Mouse (Mus musculus) right cerebral cortex, postnatal 10 days (tissue): ENCODE measurements at regions not wholly inside any gene's neighbourhood (a gene's known extent, or its start where the extent isn't known, plus 50 kb on each side); places are given as distances from the start of the nearest gene placed in this dataset.

ENCODE experiments used
- DNase-seq, 2 experiments: peaks; one replicate each; pipeline ENCODE4 v3.0.0; 2021; ENCODE audit warnings: low spot score in 2 of 2

DNA sequence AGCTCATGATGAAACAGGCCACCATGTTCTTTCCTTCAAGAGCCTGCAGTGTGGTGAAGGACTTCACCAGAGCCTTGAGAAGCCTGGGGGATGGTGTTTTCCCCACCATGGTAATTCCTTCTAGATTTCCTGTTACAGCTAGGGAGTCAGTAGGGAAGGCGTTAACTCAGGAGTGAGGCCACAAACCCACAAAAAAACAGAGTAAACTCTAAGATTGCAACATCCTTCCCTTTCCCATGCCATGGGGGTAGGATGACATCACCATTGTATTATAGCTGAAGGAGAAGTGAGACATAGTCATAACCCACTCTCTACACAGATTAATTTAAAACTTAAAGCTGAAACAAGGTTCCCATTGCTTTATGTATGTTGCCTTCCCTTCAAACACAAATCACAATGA, 218.7 kb upstream of the F930015N05Rik start:
- no peak for DNase-seq

DNA sequence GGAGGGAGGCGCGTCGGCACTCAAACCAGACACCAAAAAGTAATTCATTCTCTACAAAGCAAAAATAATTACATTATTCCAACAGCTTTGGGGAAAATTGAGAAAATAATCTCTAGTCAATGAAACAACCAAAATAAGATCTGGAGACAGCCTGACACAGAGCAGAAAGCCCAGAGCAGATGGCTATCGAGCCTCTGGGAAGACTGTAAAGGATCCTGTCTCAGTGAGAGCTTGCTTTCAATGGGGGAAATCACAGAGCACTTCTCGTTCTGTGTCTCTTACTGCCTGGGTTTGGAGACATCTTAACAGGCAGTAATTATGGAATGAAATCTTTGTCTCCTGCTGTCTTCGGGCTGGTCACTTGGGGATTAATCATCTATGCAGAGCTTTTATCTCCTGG, 226.7 kb upstream of the F930015N05Rik start:
- no peak for DNase-seq

DNA sequence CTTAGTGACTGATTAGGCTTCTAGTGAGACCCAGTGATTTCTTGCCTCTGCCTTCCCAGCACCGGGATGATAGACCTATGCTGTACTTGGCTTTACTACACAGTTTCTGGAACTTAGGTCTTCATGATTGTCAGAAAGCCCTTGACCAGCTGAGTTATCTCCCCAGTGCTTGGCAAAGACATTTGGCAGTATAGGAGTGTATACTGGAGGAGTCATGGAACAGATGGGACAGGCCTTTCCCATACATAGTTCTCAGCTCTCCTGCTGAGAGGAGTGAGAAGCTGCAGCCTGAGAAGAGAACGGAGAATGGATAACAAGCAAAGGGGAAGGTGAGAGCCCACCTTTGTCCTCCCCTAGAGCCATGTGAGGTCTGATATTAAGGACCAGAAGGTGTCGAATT, 230.6 kb upstream of the F930015N05Rik start:
- DNase-seq = no peak

DNA sequence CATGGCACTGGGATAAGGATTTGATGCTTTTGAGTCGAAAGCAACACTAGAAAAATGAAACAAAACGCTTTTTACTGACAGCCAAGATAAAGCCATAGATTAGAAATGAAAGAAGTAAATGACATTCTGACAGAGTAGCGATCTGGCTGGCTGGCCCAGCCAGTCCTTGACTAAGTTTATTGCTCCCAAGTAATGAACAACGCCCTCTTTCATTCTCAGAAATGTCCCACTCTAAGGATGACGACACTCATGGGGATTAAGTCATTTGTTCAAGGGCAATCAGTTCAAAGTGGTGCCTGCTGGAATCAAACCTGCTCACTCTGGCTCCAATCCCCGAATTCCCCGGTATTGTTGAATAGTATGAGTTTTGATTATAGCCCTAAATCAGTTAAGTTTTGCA, 231.1 kb upstream of the F930015N05Rik start:
- no peak for DNase-seq

DNA sequence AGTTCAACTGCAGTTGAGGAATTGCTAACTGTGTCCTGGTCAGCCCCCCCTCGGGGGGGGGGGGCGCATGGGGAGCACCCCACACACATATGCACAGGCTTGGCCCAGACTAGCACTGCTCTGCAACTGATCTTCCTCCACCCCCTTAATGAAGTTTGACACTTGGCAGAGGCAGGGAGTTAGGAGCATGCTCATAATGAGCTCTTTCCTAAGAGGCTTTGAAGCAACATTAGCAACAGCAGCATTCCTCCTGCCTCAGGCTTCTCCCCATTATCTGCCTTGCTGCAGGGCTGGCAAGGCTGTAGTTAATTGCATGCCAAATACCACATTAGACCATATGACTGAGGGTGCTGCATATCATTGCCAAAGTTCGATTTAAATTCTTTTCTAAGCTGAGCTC, 235.4 kb upstream of the F930015N05Rik start:
- no peak for DNase-seq

DNA sequence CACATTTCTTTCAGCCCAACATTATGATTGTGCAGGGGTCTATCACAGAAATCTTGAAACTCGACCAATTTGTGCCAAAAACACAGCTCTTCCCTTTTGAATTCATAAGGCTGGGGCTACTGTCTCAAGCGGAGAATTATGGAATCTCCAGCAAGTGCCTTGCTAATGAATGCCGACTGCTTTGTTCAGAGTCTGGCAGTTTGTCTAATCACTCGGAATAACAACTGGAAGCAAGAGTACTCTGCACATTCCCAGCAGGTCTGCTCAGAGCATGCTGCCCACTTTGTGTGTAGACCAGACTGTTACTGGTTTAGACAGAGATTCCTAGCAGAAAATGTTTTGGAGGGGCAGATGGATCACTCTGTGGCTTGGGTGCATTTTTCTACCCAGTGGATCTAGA, 237.1 kb upstream of the F930015N05Rik start:
- no peak for DNase-seq

DNA sequence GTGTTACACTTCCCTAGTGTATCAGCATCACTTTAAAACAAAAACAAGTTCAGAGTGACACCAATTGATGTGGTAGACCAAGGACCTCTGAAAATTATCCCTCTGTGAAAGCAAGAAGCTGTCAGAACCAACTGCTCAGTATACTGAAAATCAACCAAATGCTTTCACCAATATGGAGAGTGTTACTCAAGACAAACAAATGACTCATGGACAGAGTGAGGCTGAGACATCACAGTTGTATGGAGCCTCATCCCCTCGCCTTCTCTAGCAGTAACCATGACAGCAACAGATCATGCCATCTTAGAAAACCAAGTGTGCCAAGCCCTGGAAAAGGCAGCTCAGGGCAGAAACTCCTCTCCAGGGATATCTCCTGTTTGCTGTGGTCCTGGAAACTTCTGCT, 267.3 kb upstream of the F930015N05Rik start:
- no peak for DNase-seq

DNA sequence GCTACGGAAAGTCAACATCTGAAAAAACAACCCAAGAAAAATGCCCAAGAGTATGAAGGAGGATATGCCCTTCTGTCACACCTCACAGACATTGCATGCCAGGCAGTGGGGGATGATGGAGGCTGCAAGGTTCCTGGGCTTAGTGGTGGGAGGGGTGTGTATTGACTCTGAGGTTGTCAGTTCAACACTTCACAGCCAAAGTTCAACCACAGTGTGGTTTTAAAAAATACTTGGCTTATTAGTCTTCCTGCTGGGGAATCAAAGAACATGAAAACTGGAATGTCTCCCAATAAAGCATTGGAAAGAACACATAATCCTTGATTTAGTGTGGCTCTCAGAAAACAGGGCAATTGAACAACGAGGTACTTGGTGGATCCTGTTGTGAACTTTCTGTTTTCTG, 267.0 kb upstream of the Elac2 start:
- no peak for DNase-seq

DNA sequence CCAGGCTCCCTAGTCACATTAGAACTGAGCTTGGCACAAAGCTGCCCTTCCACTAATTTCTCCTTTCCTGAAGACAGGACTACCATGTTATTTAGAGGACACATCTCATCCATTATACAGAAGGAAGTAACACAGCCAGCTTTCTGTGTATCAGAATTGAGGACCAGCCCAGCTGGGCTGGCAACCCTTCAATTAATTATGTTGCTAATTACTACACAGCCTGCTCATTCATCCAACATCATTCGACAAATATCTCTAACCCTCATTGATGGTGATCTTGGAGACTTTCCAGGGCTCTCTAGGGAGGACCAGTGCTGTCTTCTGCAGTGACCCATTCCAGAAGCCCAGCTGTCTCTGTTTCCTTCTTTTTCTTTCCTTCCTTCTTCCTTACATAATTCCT, 263.7 kb upstream of the Elac2 start:
- peak; percentile 34 to 48 for DNase-seq

DNA sequence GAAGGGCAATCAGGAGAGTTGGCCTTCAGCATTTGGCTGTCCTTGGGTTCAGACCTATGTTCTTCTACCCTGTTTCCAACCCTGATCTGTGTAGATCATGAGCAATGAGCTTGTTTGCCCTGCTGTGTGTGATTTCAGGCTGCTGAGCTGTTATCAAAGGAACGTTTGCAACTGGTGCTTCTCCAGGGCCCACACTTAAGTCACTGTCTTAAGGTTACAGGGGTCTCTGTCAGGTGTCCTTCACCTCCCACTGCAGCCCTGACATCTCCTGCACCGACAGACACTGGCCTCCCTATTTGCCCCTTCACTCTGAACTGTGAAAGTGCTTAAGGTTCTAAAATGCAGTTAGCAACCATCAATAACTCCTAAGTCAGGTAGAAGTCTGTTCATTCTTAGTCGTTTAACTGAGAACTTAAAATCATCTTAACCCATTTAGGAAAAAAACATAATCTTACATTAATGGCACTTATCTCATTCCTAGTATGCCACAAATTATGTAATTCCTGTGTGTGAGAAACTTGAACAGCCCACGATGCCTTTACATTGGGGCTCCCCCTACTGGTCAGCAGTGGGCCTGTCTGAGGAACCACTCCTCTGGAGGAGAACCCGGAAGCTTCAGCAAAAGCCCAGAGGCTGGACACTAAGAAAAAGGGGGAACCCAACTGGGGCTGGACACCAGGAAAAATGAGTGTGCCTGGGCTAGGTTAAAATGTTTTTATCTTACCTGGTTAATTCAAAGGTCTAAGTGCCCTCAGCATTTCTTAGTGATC, 260.3 kb upstream of the Elac2 start:
- DNase-seq = peak; percentile 76 to 88

DNA sequence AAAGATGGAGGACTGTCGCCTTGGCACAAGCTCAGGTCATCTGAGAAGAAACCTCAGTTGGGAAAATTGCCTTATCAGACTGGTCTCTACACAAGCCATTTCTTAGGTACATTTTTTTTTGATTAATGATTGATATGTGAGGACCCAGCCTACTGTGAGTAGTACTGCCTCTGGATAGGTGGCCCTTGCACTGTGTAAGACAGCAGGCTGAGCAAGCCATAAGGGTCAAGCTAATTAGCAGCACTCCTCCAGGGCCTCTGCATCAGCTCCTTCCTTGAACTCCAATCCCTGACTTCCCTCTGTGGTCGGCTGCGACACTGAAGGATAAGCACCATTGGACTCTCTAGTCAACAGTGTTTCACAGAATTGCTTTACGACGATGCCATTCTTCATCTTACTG, 252.6 kb upstream of the Elac2 start:
- no peak for DNase-seq

DNA sequence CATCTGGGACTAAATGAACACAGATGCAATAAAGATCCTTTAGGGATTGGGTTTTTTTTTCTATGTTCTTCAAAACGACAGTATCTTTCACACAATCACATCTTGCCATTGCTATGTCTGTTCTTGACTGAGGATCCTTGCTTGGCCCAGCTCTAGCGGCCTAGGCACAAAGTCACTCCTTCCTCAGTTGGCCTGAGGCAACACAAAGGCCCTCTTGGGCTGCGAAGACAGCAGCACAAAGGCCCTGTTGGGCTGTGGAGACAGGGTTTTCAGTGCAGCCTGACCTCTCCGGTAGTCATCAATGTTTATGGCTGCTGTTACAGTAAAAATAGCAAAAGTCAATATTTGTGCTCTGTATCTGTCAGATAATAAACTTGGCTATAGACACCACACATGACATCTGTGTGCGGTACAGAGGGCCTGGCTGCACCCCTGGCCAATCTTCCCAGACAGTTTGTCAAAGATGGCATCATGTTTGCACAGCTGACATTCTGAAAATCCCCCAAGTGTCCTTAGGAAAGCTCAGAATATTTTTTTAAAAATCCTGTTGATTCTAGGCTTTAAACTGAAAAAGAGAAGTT, 250.9 kb upstream of the Elac2 start:
- DNase-seq = no peak

DNA sequence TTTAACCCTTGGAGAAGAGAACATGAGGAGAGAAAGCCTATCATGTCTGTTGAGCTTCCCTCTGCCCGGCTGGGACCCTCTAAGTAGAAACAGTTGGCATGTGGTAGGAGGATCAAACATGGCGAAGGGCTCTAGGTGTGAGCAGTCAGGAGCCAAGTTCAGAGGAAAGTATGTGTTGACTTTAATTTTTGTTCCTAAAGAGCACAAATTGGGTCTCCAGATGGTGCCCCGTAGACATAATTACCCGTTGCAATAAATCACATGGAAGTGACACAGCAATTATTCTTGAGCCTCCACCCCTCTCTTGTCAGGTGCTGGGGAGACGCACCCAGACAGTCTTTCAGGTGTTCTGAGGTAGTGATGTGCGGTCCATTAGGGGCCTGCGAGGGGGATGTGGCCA, 239.9 kb upstream of the Elac2 start:
- DNase-seq = no peak

DNA sequence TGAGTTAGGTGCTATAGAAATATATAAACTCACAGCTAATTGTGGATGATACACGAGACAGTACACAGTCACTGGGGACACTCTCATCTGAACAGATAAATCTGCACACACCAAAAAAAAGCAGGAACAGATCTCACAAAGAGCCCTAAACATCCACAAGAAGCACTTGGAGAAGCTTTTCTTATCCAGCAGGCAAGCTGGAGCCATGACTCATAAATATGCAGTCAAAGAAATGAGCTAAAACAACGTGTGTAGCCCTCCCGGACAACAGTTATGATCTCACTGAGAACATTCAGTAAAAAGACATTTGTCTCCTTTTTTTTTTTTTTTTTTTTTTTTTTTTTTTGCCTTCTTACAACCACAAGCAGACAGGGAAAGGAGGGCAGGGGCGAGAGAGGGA, 235.1 kb upstream of the Elac2 start:
- DNase-seq = peak in 1 of 2 experiments; percentile 40

DNA sequence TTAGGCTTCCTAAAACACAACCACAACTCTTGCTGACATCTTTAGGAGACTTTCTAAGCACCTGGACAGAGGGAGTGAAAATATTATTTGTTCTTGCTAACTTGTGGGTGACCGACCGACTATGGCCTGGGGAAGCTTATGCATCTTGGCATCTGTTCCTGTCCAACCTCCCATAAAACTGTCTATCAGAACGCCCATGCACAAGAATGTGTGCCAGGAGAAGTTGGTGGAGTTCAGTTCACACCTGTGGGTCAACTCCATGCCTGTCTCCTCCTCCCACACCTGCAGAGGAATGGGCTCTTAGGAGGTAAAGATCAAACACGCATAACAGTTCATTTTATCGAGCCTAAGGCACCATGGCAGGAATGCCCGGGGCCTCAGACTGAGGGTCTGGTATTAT, 232.7 kb upstream of the Elac2 start:
- no peak for DNase-seq

DNA sequence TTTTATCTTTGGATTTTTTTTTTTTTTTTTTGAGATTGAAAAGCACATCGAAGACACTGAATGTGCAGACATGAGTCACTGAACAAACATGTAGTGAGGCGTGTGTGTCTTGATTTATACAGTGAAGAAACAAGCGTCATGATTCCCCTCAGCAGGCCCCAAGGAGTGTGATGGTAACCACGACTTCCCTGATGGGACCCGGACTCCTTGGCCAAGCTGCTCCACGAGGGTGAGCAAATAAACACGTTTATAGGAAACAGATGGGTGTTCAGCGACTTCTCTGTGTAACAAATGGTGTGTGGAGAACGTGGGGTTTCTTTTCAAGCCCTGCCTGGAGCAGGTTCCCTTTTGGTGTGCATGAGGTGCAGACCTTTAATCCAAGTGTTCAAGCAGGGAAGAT, 228.9 kb upstream of the Elac2 start:
- DNase-seq = no peak

DNA sequence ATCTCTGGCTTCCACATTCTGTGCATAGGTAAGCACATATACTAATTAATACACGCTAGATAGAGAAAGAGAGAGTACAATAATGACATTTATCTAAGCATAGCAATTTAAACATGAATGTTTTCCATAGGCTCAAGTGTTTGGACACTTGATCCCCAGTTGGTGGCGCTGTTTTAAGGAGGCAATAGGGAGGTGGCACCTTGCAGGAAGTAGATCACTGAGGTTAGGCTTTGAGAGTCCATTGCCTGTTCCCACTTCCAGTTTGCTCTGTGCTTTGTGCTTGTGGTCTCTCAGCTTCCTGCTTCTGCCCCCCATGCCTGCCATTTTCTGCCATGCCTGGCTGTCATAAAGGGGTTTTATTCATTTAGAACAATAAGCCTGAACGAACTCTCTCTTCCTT, 226.5 kb upstream of the Elac2 start:
- DNase-seq = no peak

DNA sequence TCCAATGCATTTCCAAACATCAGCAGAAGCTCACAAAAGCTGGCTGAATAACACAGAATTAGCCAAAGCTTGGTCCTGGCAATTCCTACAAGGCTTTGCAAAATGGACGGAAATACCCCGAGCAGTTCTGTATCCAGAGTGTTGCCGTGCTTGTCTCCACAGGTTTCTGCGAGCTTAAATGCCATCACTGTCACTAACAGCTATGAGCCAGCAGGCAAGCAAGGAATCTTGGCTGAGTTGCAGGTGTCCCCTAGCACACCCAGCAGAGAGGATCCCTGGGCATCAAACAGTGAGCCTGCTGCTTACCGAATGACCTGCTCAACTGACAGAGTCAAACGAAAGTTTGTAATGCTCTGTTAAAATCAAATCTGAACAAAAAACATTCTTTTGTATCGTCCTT, 226.0 kb upstream of the Elac2 start:
- peak; percentile 34 to 44 for DNase-seq

DNA sequence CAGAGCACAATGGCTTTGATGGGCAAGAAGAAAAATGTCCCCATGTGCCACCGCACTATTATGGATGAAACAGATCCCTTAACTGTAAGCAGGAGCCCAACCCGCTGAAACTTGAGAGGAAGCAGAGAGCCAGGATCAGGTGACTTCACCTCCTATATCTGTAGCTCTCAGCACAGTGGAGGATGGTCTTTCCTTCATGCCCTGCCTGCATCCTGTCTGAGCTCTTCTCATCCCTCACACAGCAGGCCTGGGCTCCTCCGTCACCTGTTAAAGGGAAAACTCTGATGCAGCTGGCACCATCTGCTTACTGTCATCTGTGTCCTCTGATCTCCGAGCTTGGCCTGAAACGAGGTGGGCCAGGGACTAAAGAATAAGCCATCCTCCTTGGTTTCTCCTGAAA, 224.8 kb upstream of the Elac2 start:
- DNase-seq = no peak

DNA sequence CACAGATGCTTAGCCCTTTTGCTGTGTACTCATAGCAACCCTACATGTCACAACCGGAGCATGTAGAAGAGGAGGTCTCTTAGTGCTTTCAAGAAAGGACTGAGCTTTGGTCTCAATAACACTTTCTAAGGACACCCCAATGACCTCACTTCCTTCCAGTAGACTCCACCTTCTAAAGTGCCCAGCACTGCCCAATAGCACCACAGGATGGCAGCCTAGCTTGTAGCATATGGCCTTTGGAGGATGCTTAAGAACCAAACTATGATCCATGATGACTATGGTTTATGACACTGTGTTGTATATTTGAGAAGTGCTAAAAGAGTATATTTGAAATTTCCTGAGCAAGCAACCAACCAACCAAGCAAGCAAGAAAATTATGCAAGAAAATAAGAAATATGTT, 223.3 kb upstream of the Elac2 start:
- no peak for DNase-seq

DNA sequence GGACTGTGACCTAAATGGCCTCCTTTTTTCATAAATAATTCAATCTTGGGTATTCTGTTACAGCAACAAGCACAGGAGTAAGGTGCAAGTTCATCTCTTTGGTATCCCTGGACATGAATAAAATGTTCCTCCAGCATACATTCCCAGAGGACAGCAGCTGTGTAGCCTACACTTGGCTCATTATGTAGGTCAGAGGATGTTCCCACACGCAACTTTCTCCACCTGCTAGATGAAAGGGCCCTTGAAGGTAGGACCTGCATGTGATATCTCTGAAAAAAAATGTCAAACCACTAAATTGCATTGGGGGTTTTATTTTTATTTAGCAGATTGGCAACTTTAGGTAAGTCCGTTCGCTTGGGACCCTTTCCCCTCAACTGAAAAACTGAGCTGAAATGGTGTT, 218.2 kb upstream of the Elac2 start:
- DNase-seq = no peak

DNA sequence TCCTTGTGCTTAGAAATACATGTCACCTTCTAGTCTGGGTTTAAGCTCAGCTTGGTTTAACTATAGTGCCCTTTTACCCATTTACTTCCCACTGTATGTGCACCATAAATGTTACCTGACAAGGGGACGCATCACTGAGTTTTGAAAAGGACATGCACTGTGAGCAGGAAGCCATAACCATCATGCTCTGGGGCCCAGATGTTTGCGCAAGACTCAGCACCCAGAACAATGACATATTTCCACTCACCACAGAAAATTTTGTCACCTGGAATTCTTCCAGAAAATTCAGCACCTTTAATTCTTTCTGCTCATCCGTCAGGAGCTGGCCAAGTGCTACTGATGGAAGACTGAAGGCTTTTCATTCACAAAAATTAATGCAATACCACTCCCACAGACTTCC, 216.1 kb upstream of the Elac2 start:
- no peak for DNase-seq

DNA sequence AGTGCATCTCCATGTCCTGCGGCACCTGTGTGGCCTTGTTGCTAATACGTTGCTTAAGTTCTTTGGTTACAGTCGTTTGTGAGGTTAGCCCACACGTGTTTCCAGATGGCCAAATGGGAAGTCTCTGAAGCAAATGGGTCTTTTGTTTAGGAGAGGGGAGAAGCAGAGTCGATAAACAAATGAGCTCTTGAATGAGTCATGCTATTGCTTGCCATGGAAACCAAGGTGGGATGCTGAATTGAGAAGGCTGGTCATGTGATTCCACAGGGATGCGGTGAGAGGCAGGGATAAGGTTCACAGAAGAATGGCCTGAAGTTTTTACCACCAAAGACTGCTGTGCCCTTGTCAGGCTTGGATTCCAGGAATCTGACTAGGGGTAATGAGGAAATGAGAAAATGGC, 214.8 kb upstream of the Elac2 start:
- DNase-seq = no peak

DNA sequence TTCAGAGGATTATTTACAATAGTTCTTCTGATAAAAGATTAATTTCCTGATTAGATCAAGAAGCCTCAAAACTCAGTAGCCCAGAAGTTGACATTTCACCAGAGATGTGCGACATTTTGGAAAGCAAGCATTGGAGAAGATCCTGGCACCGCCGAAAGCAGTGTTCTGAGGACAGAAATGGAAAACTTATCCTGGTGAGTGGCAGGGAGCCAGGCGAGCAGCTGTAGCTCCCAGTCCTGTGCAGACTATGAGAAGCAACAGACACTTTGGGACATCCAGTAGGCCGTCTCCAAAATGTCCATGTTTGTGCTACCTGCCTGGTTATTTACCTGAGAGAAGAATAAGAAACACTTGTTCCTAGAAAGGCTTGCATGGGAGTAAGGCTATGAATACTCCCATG, 202.1 kb upstream of the Elac2 start:
- peak; percentile 59 to 67 for DNase-seq
